Comparison of ENCODE assay signal across 26 mouse cellular contexts in genomic region chr3:102175701-102176100, GRCm38 (mm10). TPM values are rescaled to one million over a fixed set of nuclear protein-coding genes. Genes with fewer than 3 reads are reported as not detected.
A peak's percentile ranks its signal among the peaks of the same experiment; 100 is the strongest.
DNase-seq lines count a peak whose midpoint lies in the region; ATAC-seq lines count a peak whose summit lies in the region.
"Had no signal": no experiment of that assay in that cellular context is flagged by ENCODE, and none has a peak within 500 bp of the region (broad histone marks: within the 10 kb centered on the region; RNA-seq: fewer than 3 reads in every experiment).

No protein-coding gene starts in this region.

- no peak overlapping the region for H3K9ac ChIP-seq in limb, embryonic 12.5 days (replicated peaks)
- no peak overlapping the region for H3K9ac ChIP-seq in limb, embryonic 15.5 days
- no peak overlapping the region for H3K9ac ChIP-seq in heart, embryonic 11.5 days (ENCODE audit: low read depth, low read length)
- H3K9ac ChIP-seq: liver, embryonic 12.5 days; midbrain, embryonic 12.5 days had no signal

- 96% methylated on average over 18 of the region's 18 CpGs for WGBS in heart, embryonic 10.5 days
- WGBS in limb, embryonic 12.5 days = 69% methylated on average over 14 of the region's 18 CpGs
- 92% methylated on average over 18 of the region's 18 CpGs for WGBS in limb, embryonic 10.5 days
- 63% methylated on average over 16 of the region's 18 CpGs for WGBS in limb, embryonic 15.5 days
- 91% methylated on average over 18 of the region's 18 CpGs for WGBS in heart, embryonic 11.5 days (ENCODE audit: insufficient replicate concordance)

- DNase-seq in heart, embryonic 10.5 days (ENCODE audit: low spot score) = no peak
- no peak for DNase-seq in heart, postnatal 36 days
- no peak for DNase-seq in limb, embryonic 10.5 days (ENCODE audit: low spot score)
- no peak for DNase-seq in left cerebral cortex, postnatal 36 days (ENCODE audit: low spot score in 2 of 2)
- DNase-seq: adrenal gland, postnatal 10 days; cerebellum, adult 18-20 months; cerebellum, postnatal 25 days; gastrocnemius, postnatal 36 days; kidney, postnatal 4 days; layer of hippocampus, adult 9-11 months; lung, adult 2 months; lung, postnatal 14 days had no signal

- peak overlapping the region; percentile 72 for H3K27ac ChIP-seq in heart, embryonic 10.5 days
- H3K27ac ChIP-seq in limb, embryonic 12.5 days = peak overlapping the region; percentile 77
- no peak overlapping the region; the same call in 1 of the 2 replicates for H3K27ac ChIP-seq in limb, embryonic 10.5 days
- H3K27ac ChIP-seq in limb, embryonic 15.5 days = peak overlapping the region; percentile 76
- H3K27ac ChIP-seq in heart, embryonic 11.5 days (ENCODE audit: low read depth, low read length) = no peak overlapping the region
- H3K27ac ChIP-seq: forebrain, embryonic 10.5 days; hindbrain, embryonic 10.5 days; liver, embryonic 12.5 days; midbrain, embryonic 12.5 days had no signal

- intact Hi-C loops in heart, postnatal 36 days (cut with DNase I) = no loop called here
- intact Hi-C loops in left cerebral cortex, postnatal 36 days (cut with DNase I) = no loop called here

- no peaks in the 10 kb centered on the region for H3K9me3 ChIP-seq in heart, embryonic 10.5 days
- H3K9me3 ChIP-seq in limb, embryonic 12.5 days = no peaks in the 10 kb centered on the region
- no peaks in the 10 kb centered on the region for H3K9me3 ChIP-seq in limb, embryonic 10.5 days (replicated peaks)
- no peaks in the 10 kb centered on the region for H3K9me3 ChIP-seq in limb, embryonic 15.5 days
- no peaks in the 10 kb centered on the region for H3K9me3 ChIP-seq in heart, embryonic 11.5 days (replicated peaks; ENCODE audit: control insufficient read depth, low read length)
- H3K9me3 ChIP-seq: forebrain, embryonic 10.5 days; G1E; hindbrain, embryonic 10.5 days; liver, embryonic 12.5 days; midbrain, embryonic 12.5 days had no signal

- H3K4me1 ChIP-seq in heart, embryonic 10.5 days = peaks cover 46% of the 10 kb centered on the region
- peaks cover 41% of the 10 kb centered on the region for H3K4me1 ChIP-seq in limb, embryonic 12.5 days (replicated peaks)
- H3K4me1 ChIP-seq in limb, embryonic 10.5 days = peaks cover 14% of the 10 kb centered on the region; the same call in 1 of the 2 replicates
- H3K4me1 ChIP-seq in limb, embryonic 15.5 days = peaks cover 36% of the 10 kb centered on the region
- H3K4me1 ChIP-seq in heart, embryonic 11.5 days (ENCODE audit: control insufficient read depth, insufficient read depth, low read length) = peaks cover 38% of the 10 kb centered on the region
- H3K4me1 ChIP-seq: midbrain, embryonic 12.5 days had no signal

- H3K27me3 ChIP-seq in heart, embryonic 10.5 days (ENCODE audit: insufficient read depth, poor library complexity, severe bottlenecking) = no peaks in the 10 kb centered on the region
- H3K27me3 ChIP-seq in limb, embryonic 12.5 days = no peaks in the 10 kb centered on the region
- H3K27me3 ChIP-seq in limb, embryonic 10.5 days (ENCODE audit: low read depth, poor library complexity, severe bottlenecking) = no peaks in the 10 kb centered on the region
- no peaks in the 10 kb centered on the region for H3K27me3 ChIP-seq in limb, embryonic 15.5 days
- no peaks in the 10 kb centered on the region for H3K27me3 ChIP-seq in heart, embryonic 11.5 days (ENCODE audit: control insufficient read depth, insufficient read depth, low read length)
- H3K27me3 ChIP-seq: liver, embryonic 12.5 days; Patski had no signal

- peak; percentile 68; the same call in 1 of the 2 replicates for ATAC-seq in limb, embryonic 12.5 days (ENCODE audit: insufficient number of reproducible peaks, insufficient read depth, low FRiP score, low TSS enrichment, low read depth)
- peak; percentile 75 for ATAC-seq in limb, embryonic 15.5 days (ENCODE audit: insufficient number of reproducible peaks, low FRiP score, low TSS enrichment, low read depth)
- ATAC-seq in CD4-positive, CD25-positive, alpha-beta regulatory T cell, adult 4 months = no peak
- ATAC-seq in heart, embryonic 11.5 days (replicated peaks; ENCODE audit: insufficient number of reproducible peaks, low FRiP score, low TSS enrichment) = no peak
- ATAC-seq: forebrain, embryonic 16.5 days; hindbrain, embryonic 16.5 days; intestine, postnatal 0 days; liver, embryonic 12.5 days; Patski had no signal

- peaks cover 9% of the 10 kb centered on the region; the same call in 1 of the 2 replicates for H3K36me3 ChIP-seq in heart, embryonic 10.5 days
- no peaks in the 10 kb centered on the region for H3K36me3 ChIP-seq in limb, embryonic 12.5 days
- peaks cover 5% of the 10 kb centered on the region; the same call in 1 of the 2 replicates for H3K36me3 ChIP-seq in limb, embryonic 10.5 days
- 0 out of 2 replicates have a peak, but pooled peaks cover 4% of the 10 kb centered on the region for H3K36me3 ChIP-seq in limb, embryonic 15.5 days
- H3K36me3 ChIP-seq in heart, embryonic 11.5 days (ENCODE audit: control insufficient read depth, insufficient read depth, low read length) = no peaks in the 10 kb centered on the region
- H3K36me3 ChIP-seq: G1E; hindbrain, embryonic 10.5 days; liver, embryonic 12.5 days; midbrain, embryonic 12.5 days had no signal

- no peak overlapping the region for H3K4me3 ChIP-seq in heart, embryonic 10.5 days
- no peak overlapping the region for H3K4me3 ChIP-seq in limb, embryonic 12.5 days (replicated peaks)
- H3K4me3 ChIP-seq in limb, embryonic 10.5 days = no peak overlapping the region
- H3K4me3 ChIP-seq in limb, embryonic 15.5 days = no peak overlapping the region
- H3K4me3 ChIP-seq in heart, embryonic 11.5 days (ENCODE audit: low read depth, low read length) = no peak overlapping the region
- H3K4me3 ChIP-seq: forebrain, embryonic 10.5 days; hindbrain, embryonic 10.5 days; liver, embryonic 12.5 days; midbrain, embryonic 12.5 days had no signal

- H3K4me2 ChIP-seq in limb, embryonic 12.5 days = no peak overlapping the region
- no peak overlapping the region for H3K4me2 ChIP-seq in limb, embryonic 15.5 days
- no peak overlapping the region for H3K4me2 ChIP-seq in heart, embryonic 11.5 days
- H3K4me2 ChIP-seq: liver, embryonic 12.5 days; midbrain, embryonic 12.5 days had no signal

RNA-seq across cellular contexts. Expression of gene Vangl1, which starts 28.8 kb away (rescaled TPM):
- polyA plus RNA-seq in heart, embryonic 10.5 days (2016; fragmentation: Nextera tagmentation; extraction: Ambion mirVana) = 26.5 and 32.8 TPM in 2 replicates
- 10 to 100 TPM; 10.8 to 14.2 TPM for total RNA-seq in heart, postnatal 36 days (2021)
- 15.4 and 15.6 TPM in 2 replicates for polyA plus RNA-seq in limb, embryonic 12.5 days (2016; fragmentation: Nextera tagmentation; extraction: Ambion mirVana)
- polyA plus RNA-seq in limb, embryonic 10.5 days (2016; fragmentation: Nextera tagmentation; extraction: Ambion mirVana) = 11.8 and 14.8 TPM in 2 replicates
- 21.1 and 22.8 TPM in 2 replicates for polyA plus RNA-seq in limb, embryonic 15.5 days (2015; fragmentation: Nextera tagmentation; extraction: Ambion mirVana)
- total RNA-seq in left cerebral cortex, postnatal 36 days (2021) = 1 to 10 TPM; 3.4 to 6.0 TPM
- under 1 TPM; 0.08 to 0.47 TPM for polyA plus RNA-seq in CD4-positive, CD25-positive, alpha-beta regulatory T cell, adult 4 months (2017; shearing (Covaris generic))
- 29.4 and 31.6 TPM in 2 replicates for polyA plus RNA-seq in heart, embryonic 11.5 days (2014; fragmentation: Nextera tagmentation; extraction: Ambion mirVana)
- total RNA-seq: neutrophil, adult 5-6 weeks had no signal

Comparison
In these comparisons a context has a peak if more than half of its experiments do, and no peak if none do; other contexts are left out.
1. H3K27ac ChIP-seq: peak in heart, embryonic 10.5 days (single experiment), limb, embryonic 12.5 days (single experiment) and limb, embryonic 15.5 days (single experiment); none in limb, embryonic 10.5 days (single experiment) and heart, embryonic 11.5 days (single experiment).
2. ATAC-seq: peak in limb, embryonic 12.5 days (single experiment) and limb, embryonic 15.5 days (single experiment); none in CD4-positive, CD25-positive, alpha-beta regulatory T cell, adult 4 months (single experiment) and heart, embryonic 11.5 days (single experiment).